Mouse (Mus musculus): ENCODE data around the gene Gm29427.

- TF ChIP-seq CTCF (IDR thresholded peaks at IDR 0.05; ENCODE audit: low read depth) (no peak), EP300 (optimal IDR thresholded peaks at IDR 0.05) (no peak)
Measured at GRCm38 (mm10) chr1:130734852-130735251, 19.3 kb upstream of the Gm29427 start.

Measured in stomach, postnatal 0 days (tissue).